Mouse (Mus musculus): ENCODE data around the gene Smcp.

DNA sequence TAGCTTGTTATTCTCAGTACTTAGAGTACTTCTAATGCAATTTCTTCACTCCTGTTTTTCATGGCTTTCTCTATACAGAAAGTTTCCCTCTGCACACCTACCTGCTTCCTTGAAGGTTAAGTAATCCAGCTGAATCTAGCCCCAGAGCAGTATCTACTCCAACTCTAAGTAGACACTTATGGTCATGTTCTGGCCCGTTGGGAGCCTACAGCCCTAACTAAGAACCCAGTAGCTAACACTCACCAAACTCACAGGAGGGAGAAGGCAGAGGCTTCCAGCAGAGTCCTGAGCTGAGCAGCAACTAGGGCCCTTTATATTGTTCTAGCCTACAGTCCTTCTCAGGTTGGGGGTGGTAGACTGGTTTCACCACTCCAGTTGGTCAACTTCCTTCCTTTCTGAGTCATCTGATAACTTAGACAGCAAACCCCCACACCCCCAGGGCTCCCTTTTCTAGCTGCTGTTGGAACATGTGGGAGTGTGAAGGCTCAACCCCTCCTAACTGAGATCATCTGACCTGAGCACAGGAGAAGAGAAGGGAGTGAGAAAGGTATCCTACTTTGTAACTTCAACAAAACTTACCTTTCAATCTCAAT, 15.3 kb downstream of the Smcp start, which contains the start of gene Ivl:
- TF ChIP-seq CTCF (conservative IDR thresholded peaks at IDR 0.05; ENCODE audit: insufficient read depth, insufficient read length, low read depth, low read length) (no peak), POLR2A (IDR thresholded peaks at IDR 0.05; ENCODE audit: low read depth, low read length) (no peak)
